In the genomic region with DNA sequence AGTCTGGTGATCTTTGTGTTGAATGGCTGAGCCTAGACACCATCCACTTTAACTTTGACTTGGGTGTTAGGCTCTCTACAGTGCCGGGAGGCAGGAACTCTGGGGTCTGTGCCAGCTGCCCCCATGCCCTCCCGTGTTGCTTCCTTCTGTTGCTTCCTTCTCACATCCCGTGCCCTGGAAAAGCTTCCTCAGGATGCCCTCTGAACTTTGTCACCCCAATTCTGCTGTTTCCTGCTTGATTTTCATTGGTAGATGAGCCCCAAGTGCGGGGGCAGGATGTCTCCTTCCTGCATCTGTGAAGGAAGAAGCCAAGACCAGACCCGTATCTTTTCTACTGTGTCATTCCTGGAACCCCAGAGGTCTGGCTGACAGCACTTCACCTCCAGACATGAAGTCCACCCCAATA, we compare ENCODE assay signal across 9 mouse cellular contexts. TPM values are rescaled to one million over a fixed set of nuclear protein-coding genes. Genes with fewer than 3 reads are reported as not detected.
DNase-seq lines count a peak whose midpoint lies in the region; ATAC-seq and TF ChIP-seq lines count a peak whose summit lies in the region.
"Had no signal": no experiment of that assay in that cellular context is flagged by ENCODE, and none has a peak within 500 bp of the region (broad histone marks: within the 10 kb centered on the region; RNA-seq: fewer than 3 reads in every experiment).

No protein-coding gene starts in this region.

- no peaks in the 10 kb centered on the region for H3K9me3 ChIP-seq in intestine, embryonic 14.5 days (ENCODE audit: control insufficient read depth, low read length)
- no peaks in the 10 kb centered on the region for H3K9me3 ChIP-seq in intestine, postnatal 0 days (ENCODE audit: control insufficient read depth)
- no peaks in the 10 kb centered on the region for H3K9me3 ChIP-seq in embryonic facial prominence, embryonic 10.5 days
- H3K9me3 ChIP-seq in neural tube, embryonic 15.5 days (replicated peaks), result no peaks in the 10 kb centered on the region

- H3K27me3 ChIP-seq in intestine, embryonic 14.5 days (replicated peaks; ENCODE audit: control insufficient read depth, insufficient read depth, low read length), result no peaks in the 10 kb centered on the region
- H3K27me3 ChIP-seq in intestine, postnatal 0 days (replicated peaks; ENCODE audit: control insufficient read depth, insufficient read depth, low read length), result no peaks in the 10 kb centered on the region
- no peaks in the 10 kb centered on the region for H3K27me3 ChIP-seq in embryonic facial prominence, embryonic 10.5 days (replicated peaks; ENCODE audit: low read depth, poor library complexity, severe bottlenecking)
- no peaks in the 10 kb centered on the region for H3K27me3 ChIP-seq in neural tube, embryonic 15.5 days (replicated peaks)

- H3K4me3 ChIP-seq in intestine, embryonic 14.5 days (ENCODE audit: low read depth, low read length), result no peak overlapping the region
- H3K4me3 ChIP-seq in intestine, postnatal 0 days (ENCODE audit: low read depth, low read length), result no peak overlapping the region
- H3K4me3 ChIP-seq in embryonic facial prominence, embryonic 10.5 days, result no peak overlapping the region
- no peak overlapping the region for H3K4me3 ChIP-seq in neural tube, embryonic 15.5 days (replicated peaks)

- no peak for TF ChIP-seq CTCF in intestine, postnatal 0 days (IDR thresholded peaks at IDR 0.05; ENCODE audit: low read depth)

- H3K4me1 ChIP-seq in intestine, embryonic 14.5 days (replicated peaks; ENCODE audit: control insufficient read depth, insufficient read depth, low read length), result peaks cover 18% of the 10 kb centered on the region
- no peaks in the 10 kb centered on the region for H3K4me1 ChIP-seq in intestine, postnatal 0 days (replicated peaks; ENCODE audit: control insufficient read depth, insufficient read depth, low read length)
- H3K4me1 ChIP-seq in embryonic facial prominence, embryonic 10.5 days, result peaks cover 62% of the 10 kb centered on the region
- H3K4me1 ChIP-seq in neural tube, embryonic 15.5 days, result peaks cover 14% of the 10 kb centered on the region

- no peaks in the 10 kb centered on the region for H3K36me3 ChIP-seq in intestine, embryonic 14.5 days (ENCODE audit: control insufficient read depth, insufficient read depth, low read length)
- H3K36me3 ChIP-seq in intestine, postnatal 0 days (ENCODE audit: control insufficient read depth, insufficient read depth), result no peaks in the 10 kb centered on the region
- no peaks in the 10 kb centered on the region for H3K36me3 ChIP-seq in embryonic facial prominence, embryonic 10.5 days (replicated peaks)
- no peaks in the 10 kb centered on the region for H3K36me3 ChIP-seq in neural tube, embryonic 15.5 days

- H3K27ac ChIP-seq in intestine, embryonic 14.5 days (ENCODE audit: low read depth), result peak overlapping the region; percentile 47; the same call in 1 of the 2 replicates
- no peak overlapping the region for H3K27ac ChIP-seq in intestine, postnatal 0 days (ENCODE audit: low read depth, low read length)
- H3K27ac ChIP-seq in embryonic facial prominence, embryonic 10.5 days (replicated peaks), result peak overlapping the region; percentile 79
- no peak overlapping the region for H3K27ac ChIP-seq in neural tube, embryonic 15.5 days (replicated peaks)

- DNase-seq in intestine, embryonic 14.5 days (ENCODE audit: low spot score), result no peak
- no peak for DNase-seq in embryonic facial prominence, embryonic 10.5 days (ENCODE audit: low spot score)
- DNase-seq in kidney, adult 8-10 months, result peak; percentile 55 to 73
- peak; percentile 67 for DNase-seq in naive thymus-derived CD4-positive, alpha-beta T cell, adult 2 months (ENCODE audit: low read depth)
- no peak for DNase-seq in right cerebral cortex, postnatal 36 days (ENCODE audit: low spot score in 2 of 2)

- no peak overlapping the region for H3K4me2 ChIP-seq in intestine, embryonic 14.5 days (ENCODE audit: low read length)
- no peak overlapping the region for H3K4me2 ChIP-seq in intestine, postnatal 0 days (replicated peaks; ENCODE audit: low read depth)
- no peak overlapping the region for H3K4me2 ChIP-seq in neural tube, embryonic 15.5 days

- no peak for ATAC-seq in intestine, embryonic 14.5 days (replicated peaks; ENCODE audit: low FRiP score, low TSS enrichment, low read depth)
- ATAC-seq in intestine, postnatal 0 days, result no peak
- ATAC-seq in cerebellum, adult (ENCODE audit: insufficient number of reproducible peaks, low FRiP score, low TSS enrichment), result no peak
- no peak for ATAC-seq in neural tube, embryonic 15.5 days (ENCODE audit: low FRiP score)

- no peak overlapping the region for H3K9ac ChIP-seq in intestine, embryonic 14.5 days (ENCODE audit: low read length)
- no peak overlapping the region for H3K9ac ChIP-seq in intestine, postnatal 0 days (ENCODE audit: low read depth, low read length)
- no peak overlapping the region for H3K9ac ChIP-seq in neural tube, embryonic 15.5 days (replicated peaks)

- 51% methylated on average over 5 of the region's 5 CpGs for WGBS in intestine, embryonic 14.5 days
- WGBS in intestine, postnatal 0 days, result 58% methylated on average over 5 of the region's 5 CpGs
- 78% methylated on average over 5 of the region's 5 CpGs for WGBS in embryonic facial prominence, embryonic 10.5 days
- WGBS in neural tube, embryonic 15.5 days, result 81% methylated on average over 5 of the region's 5 CpGs

RNA-seq across cellular contexts. Expression of gene Cstad, which starts 41.4 kb away (rescaled TPM):
- polyA plus RNA-seq in intestine, embryonic 14.5 days (2014; fragmentation: Nextera tagmentation; extraction: Ambion mirVana), result 0.99 and 1.1 TPM in 2 replicates
- polyA plus RNA-seq in intestine, postnatal 0 days (2015; fragmentation: Nextera tagmentation; extraction: Ambion mirVana), result 0.53 and 0.63 TPM in 2 replicates
- polyA plus RNA-seq in embryonic facial prominence, embryonic 10.5 days (2016; fragmentation: Nextera tagmentation; extraction: Ambion mirVana), result 0.44 and 0.86 TPM in 2 replicates
- polyA plus RNA-seq in neural tube, embryonic 15.5 days (2015; fragmentation: Nextera tagmentation; extraction: Ambion mirVana), result 0.31 and 0.83 TPM in 2 replicates
- polyA plus RNA-seq: embryonic facial prominence, embryonic 11.5 days had no signal

Comparison
In these comparisons a context has a peak if more than half of its experiments do, and no peak if none do; other contexts are left out.
1. H3K27ac ChIP-seq: peak in intestine, embryonic 14.5 days (single experiment) and embryonic facial prominence, embryonic 10.5 days (single experiment); none in intestine, postnatal 0 days (single experiment) and neural tube, embryonic 15.5 days (single experiment).
2. DNase-seq: peak in kidney, adult 8-10 months (2 of 2) and naive thymus-derived CD4-positive, alpha-beta T cell, adult 2 months (single experiment); none in intestine, embryonic 14.5 days (single experiment), embryonic facial prominence, embryonic 10.5 days (single experiment) and right cerebral cortex, postnatal 36 days (0 of 2).